Mouse (Mus musculus) lung, postnatal 25 days (tissue): ENCODE data around the gene Igsf9.

Experiments used
- DNase-seq: peaks from one replicate; pipeline ENCODE4 v3.0.0; 2022; ENCODE audit warnings: low spot score

Igsf9 gene

DNA sequence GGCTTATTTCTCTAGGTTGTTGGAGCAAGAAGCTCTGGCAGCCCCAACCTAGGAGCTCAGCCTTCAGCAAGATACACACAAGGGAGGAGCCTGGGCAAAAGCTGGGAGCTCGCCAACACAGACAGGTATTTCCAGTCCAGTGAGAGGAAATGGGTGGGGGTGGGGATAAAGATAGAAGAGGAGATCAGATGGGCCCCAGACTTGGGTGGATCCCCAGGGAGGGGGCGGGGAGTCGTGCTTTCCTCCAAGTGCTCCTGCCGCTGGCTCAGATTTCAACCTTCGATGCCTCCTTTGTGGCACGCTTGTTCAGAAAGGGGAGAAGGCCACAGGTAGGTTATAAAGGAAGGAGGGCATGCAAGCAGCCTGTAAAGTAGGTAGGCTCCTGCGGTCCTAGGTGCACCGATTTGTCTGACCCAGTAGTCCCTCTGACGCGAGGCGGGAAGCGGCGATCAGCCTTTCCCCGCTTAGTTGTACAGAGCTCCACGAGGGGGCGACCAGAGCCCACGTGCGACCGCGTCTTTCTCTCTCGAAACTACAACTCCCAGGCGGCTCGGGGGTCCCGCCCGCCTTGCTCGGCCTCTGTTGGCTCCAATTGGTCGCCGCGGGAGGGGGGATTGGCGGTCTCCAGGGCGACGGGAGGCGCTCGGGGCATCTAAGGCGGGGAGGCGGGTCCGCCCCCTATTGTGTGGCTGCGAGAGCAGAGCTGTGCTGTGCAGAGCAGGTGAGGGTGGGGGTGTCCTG, at the start of gene Igsf9:
Gene Igsf9, plus strand, starts transcription at position 249 of the 741 bp plus-strand sequence.
- peak; percentile 93 for DNase-seq

DNA sequence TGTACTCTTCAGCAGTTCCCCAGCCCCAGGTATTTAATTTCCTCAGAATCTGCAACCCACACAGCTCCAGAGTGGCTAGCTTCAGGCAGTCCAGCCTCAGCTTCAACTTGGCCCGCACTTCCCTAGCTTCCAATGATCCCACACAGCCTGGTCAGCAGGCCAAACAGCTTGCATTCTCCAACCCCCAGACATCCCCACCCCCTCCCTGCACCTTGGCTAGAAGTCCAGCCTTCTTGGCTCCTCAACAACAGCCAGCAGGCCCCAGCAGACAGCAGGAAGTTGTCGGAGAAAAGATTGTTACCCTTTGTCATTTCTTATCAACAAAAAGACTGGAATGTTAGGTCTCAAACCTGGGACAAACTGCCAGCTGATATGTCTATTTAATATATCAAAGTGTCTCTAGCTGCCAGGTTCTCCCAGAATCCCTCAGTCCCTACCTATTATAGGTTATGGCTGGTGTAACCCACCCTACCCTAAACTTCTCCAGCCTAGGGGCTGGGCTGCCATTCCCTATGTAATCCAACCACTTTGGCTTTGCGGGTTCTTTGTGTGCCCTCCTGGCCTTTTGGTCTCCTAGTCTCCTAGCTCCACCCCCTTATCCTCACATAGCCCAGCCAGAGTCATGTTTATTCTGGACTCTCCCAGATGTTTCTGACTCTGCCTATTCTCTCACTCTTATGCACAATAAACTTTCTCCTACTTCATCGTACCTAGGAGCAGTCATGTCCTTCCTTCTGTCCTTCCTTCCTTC, 49.6 kb upstream of the Igsf9 start:
- DNase-seq, result peak; percentile 36

DNA sequence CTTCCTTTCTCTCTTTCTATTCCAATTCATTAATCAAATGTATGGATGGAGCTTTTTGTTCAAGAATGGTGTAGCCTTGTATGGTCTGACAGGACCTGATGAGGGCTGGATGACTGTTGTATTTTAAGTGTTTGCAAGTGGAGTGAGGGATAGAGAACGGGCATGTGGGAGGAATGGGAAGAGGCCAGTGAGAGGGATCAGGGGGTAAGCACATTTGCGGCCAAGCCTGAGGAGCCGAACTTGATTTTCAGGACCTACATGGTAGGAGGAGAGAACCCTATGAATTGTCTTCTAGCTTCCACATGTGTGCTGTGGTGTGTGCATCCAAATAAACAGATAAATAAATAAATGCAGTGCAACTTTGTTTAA, 49.0 kb upstream of the Igsf9 start:
- DNase-seq, result no peak

DNA sequence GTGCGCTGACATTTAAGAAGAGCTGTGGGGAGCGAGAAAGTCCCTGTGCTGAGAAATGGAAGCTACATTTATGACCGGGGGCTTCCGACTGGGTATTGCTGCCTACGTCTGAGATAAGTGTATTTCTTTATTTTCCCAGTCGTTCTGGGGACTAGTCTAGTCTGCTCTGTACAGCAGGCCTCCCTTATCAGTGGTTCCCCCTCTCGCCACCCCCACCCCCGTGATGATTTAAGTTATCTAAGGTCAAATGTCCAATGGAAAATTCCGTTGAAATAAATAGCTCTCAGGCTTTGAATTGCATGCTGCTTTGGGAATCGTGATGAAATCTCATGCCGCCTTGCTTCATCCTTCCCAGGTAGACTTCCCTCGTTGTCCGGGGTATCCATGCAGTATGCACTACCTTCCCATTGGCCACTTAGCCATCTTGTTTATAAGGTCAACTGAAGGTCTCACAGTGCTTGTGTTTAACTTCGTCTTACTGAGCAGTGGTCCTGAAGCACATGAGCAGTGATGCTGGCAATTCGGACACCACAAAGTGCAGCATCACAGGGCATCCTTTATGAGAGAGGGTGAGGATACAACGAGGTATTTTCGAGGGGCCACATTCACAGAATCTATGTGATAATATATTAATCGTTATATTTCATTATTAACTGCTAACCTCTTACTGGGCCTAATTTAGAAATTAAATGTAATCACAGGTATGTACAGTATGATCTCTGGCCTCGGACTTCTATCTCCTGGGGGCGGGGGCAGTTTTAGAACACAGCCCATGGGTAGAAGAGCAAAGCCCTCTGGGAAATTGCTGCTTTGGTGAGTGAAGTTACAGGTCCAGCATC, 48.4 kb upstream of the Igsf9 start:
- no peak for DNase-seq

DNA sequence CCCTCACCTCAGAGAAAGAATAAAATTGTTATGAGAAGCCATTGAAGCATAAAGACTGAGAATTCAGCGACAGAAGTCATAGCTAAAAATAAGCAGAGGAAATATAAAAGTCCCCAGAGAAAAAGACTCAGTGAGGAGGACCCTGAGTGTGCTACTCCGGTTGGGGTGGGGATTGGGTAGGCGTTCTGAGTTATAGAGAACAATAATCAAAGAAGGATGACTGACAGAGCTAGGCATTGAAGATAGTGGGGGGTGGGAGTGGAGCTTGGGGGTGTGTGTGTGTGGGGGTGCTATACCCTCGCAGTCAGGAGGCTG, 47.8 kb upstream of the Igsf9 start:
- DNase-seq, result no peak

DNA sequence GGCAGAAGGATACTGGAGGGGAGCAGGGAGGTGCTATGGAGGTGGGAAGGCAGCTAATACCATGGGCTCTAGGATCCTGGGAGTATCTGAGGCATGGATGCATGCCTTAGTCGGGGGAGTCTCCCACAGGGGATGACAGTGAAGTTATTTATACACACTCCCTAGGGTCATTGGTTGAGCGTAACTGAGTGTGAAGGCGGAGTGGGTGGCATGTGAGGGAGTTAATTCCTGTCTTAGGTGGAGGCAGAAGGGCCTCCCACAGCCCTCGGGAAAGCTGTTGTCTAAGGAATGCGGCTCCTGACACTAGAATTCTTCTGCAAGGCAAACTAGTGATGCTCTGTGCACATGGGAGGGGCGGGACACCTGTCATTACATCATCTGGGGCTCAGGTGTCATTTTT, 44.8 kb upstream of the Igsf9 start:
- no peak for DNase-seq

DNA sequence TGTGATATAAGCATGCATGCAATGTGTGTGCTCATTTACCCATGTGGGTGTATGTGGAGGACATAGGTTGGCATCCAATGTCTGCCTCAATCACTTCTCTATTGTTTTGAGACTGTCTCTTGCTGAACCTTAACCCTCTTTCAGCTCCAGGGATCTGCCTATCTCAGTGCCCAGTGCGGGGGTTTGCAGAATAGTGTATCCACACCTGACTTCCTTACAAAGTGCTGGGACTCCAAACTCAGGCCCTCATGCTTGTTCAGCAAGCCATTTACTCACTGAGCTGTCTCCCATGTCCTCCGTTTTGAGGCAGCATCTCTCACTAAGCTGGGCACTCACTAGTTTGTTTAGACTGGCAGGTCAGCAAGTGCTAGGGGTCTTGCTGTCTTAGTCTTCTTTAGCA, 43.0 kb upstream of the Igsf9 start:
- DNase-seq, result no peak

DNA sequence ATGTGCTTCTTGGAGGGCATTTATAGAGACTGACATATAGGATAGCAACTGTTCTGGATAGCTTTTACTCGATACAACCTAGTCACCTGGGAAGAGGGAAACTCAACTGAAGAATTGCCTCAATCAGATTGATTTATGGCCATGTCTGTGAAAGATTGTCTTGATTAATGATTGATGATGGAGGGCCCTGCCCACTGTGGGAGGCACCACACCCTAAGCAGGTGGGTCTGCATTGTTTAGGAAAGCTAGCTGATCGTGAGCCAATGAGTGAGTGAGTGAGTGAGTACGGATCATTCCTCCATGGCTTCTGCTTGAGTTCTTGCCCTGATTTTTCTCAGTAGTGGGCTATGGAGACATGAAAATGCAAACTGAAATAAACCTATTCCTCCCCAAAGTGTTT, 41.1 kb upstream of the Igsf9 start:
- no peak for DNase-seq

DNA sequence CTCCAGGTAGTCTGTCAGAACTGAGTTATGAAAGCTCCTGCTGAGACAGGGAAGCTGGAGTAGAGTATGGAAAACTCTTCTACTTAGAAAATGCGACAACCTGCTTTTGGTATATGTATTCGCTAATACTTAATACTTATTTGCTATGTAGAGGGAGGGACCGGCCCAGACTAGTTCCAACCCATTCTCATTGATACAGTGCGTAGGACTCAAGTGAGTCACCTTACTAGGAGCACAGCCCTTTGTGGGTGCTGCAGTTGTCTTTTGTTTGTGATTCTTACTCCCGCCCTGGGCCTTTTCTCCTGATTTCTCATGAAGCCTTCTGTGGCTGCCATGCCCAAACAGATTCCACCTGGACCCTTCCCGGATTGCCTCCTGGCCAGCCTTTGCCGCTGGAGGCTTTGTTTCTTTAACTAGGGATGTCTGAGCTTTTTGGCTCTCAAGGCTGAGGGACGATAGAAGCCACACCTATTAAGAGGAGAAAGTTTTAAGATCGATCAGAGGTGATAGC, 39.6 kb upstream of the Igsf9 start:
- DNase-seq, result no peak

DNA sequence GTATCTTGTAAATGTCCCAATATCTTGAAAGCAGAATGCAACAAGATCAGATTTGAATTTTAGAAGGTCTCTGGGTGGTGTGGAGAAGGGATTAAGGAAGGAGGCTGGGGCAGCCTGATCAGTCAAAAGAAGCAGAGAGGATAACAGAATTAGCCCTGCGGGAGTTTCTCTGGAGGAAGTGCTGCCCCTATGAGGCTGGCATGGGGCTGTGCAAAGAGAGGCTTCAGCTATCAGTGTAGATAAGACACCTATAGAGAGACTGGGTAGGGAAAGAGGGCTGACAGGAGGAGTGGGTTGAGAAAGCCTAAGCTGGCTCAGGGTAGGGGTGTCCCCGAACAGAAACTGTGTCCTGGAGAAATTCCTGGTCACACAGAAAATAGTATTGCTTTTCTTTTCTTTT, 31.4 kb upstream of the Igsf9 start:
- DNase-seq, result no peak

DNA sequence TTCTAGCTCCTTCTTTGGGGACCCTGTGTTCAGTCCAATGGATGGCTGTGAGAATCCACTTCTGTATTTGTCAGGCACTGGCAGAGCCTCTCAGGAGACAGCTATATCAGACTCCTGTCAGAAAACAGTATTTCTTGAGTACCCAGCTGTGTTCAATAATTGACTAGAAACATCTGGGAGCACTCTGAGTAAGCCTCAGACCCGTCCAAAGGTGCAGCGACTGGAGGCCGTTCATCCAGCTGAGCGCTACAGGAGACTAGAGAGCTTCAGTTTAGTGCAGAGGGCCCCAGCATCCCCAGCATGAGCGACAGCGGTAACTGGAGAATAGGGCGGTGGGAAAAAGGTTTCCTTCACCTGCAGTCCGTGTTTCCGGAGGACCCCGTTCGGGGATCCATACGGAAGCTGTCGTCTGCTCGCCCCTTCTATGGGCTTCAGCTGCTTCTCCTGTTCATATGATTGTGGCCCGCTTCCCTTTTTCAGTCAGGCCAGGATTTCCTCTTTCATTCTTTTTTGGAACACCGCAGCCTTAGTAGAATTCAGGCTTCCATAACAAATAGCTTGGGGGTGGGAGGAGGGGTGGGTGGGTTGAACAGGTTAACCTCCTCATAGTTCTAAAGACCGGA, 30.6 kb upstream of the Igsf9 start:
- no peak for DNase-seq

DNA sequence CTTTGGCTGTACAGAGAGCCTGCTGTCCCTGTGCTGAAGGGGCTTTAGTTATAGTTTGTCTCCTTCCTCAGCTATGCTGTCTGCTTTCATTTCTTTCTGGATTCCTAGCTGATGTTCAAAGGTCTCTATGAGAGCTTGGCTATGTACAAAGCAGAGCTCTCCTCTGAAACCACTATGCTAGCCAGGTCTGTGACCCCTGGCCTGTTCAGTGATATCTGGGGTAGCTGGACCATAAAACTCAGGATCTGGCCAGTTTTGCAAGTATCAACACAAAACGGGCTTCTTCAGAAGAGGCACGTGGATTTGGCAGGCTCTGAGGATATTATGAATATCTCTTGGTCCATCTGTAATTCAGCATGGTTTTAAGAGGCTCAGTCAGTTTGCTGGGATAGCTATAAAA, 28.7 kb upstream of the Igsf9 start:
- no peak for DNase-seq

DNA sequence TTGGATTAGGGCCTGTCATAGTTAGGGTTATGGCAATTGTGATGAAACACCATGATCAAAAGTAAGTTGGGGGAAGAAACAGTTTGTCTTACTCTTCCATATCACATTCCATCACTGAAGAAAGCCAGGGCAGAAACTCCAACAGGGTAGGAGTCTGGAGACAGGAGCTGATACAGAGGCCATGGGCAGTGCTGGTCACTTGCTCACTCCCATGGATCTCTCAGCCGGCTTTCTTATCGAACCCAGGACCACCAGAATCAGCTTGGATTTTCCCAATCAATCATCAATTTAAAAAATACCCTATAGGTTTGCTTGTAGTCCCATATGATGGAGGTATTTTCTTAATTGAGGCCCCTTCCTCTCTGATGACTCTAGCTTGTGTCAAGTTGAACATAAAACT, 27.8 kb upstream of the Igsf9 start:
- no peak for DNase-seq

DNA sequence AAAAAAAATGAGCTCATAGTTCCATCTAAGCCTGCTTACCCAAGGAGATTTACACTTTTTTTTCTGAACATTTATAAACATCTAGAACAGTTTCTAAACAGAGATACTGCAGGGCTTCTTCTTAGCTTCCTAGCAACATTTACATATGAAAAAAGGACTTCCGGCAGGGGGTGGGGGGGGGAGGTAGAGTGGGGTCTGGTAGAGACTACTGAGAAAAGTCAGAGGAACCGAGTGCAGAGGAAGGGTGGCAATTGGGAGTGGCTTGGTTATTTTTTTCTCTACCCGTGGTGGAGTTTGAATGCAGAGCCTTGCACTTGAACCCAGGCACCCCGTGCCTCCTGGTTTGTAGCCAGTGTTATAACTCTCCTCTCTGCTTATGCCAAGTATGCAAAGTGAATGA, 26.2 kb upstream of the Igsf9 start:
- no peak for DNase-seq

DNA sequence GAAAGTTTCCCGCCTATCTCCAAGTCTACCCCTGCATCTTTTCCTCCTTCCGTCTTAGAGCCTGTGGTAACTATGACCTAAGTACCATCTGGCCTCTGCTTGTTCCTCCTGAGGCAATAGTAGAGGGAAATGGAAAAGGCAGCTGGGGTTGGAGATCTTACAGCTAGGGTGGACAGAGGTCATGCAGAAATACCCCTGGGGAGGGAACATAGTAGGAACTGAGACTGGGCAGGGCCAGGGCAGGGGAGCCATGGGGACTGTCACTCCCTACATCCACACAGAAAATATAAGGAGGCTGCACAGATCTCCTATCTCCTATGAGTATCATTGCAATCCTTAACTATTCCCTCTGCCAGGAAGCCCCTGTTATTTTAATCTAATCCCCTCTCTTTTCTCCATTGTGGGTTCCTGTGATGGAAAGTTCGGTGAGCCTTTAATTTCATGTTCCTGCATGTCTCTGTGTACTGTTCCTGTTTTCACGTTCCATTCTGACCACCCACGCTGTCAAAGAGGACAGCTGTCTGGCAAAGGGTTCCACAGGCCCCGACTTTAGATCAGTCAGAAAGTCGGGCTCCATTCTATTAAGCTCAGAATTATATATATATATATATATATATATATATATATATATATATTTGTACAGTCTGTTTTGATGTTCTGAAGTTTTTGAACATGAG, 25.4 kb upstream of the Igsf9 start:
- DNase-seq, result peak; percentile 52

DNA sequence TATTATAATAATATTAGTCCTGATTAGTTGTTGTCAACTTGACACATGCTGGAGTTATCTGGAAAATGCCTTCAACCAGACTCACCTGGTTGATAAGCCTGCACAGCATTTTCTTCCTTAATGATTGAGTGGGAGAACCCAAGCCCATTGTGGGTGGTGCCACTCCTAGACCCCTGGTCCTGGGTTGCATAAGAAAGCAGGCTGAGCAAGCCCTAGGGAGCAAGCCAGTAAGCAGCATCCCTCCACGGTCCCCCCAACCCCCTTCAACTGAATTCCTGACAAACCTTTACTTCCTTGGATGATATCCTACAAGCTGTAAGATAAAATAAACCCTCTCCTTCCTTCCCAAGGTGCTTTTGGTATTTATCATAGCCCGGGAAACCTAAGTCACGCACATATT, 24.4 kb upstream of the Igsf9 start:
- DNase-seq, result no peak

DNA sequence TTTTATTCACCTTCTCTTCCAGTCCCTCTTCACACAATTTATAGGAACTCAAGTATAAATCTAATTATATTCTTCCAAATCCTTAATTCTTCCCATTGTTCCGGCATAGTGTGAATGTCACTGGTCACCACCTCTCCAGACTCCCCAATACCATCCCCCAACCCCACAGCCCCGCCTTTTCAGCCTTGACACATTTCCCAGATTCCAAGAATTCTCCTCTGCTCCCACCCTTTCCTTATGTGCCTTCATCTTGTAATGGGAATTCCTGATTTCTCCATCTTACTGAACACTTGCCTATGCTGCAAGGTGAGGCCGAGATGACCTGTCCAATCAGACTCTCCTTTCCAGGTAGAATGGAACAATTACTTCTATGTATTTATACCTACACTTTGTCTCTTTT, 23.5 kb upstream of the Igsf9 start:
- DNase-seq, result no peak

DNA sequence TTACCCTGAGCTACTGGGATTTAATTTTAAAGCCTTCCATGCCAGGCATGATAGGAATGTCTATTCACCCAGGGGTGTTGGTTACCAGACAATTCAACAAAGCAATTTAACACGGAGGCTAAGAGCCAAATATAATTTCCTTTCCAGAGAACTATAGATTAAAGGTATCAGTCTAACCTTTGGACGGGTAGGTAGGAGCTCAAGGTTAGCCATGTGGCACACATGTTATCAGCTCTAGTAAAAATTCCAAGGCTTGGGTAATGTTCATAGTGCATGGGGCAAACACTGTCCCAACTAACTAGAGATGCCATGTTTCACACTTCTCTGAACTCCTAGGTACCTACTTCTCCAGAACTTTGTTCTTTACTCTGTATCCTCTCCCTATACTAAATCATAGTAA, 20.0 kb upstream of the Igsf9 start:
- DNase-seq, result no peak

DNA sequence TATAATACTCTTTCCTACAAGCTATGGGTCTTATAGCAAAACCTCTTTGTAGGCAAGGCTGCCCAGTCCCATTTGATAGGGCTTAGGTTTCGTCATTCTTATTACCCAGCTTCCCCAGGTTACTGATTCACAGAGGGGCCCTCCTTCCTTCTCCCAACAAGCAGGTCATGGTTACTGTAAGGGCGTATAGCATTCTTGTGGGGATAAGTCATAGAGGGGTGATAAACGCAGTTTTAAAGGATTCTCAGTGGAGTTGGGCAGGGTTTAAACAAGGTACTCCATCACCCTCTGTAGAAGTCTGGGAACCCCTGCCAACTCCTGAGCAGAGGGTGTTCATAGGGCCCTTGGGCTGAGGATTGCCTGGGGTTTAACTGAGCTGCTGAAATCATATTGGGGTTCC, 19.1 kb upstream of the Igsf9 start:
- no peak for DNase-seq

DNA sequence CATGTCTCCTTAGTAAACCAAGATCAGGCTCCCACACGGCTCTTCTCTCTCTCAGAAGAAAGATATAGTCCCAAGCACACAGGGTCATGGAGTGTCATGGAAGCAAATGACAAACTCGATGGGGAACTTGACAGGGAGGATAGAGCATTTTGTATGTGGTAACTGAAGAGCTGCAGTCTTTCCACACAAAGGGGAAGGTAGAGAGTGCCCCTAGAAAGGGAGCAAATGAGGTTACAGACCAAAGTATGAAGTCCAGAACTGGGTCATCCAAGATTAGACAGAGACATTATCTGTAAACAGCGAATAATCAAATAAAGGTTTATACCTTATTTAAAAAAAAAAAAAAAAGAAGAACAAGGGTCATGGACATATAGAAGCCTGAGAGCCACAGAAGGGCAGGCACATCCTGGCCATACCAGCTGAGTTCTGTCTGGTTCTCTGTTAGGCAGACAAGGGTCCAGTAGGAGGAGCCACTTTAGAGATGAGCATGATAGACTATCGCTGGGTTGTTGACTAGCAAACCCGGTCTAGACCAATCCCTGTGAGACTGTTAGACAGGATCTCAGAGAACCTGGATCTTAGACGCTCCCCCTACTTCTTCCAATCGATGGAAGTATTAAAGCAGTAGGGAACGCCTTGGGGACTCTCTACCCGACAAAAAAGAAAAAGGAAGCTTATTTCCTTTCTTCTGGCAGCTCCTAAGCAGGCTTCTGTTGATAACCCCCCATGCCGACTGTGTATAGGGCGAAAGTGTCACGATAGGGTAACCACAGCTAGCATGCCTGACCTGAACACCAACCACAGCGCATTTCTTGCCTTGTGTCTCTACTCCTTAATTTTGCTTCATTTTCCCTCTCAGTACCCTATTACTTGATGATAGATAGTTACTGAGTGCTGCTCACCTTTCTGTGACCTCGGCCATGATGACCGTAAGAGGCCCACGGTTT, 17.9 kb upstream of the Igsf9 start:
- no peak for DNase-seq
